Mouse (Mus musculus) heart, embryonic 14.5 days (tissue): ENCODE data around the gene Osbpl2. TPM values are rescaled to one million over a fixed set of nuclear protein-coding genes. Genes with fewer than 3 reads are reported as not detected.

ENCODE experiments used
- ATAC-seq: fragments of 200-750 bp; cut with Nextera tagmentation; 2 replicates; pipeline ENCODE4 v1.8.0; 2017; ENCODE audit warnings: low read depth, moderate TSS enrichment; ENCODE audit not compliant: insufficient number of reproducible peaks, insufficient read depth, low FRiP score
- H3K27ac ChIP-seq, 2 experiments: fragments of 200-500 bp in 1 of 2; fragments of 300-500 bp in 1 of 2; sonication (generic) in 1 of 2; replicated peaks in 1 of 2; 2 replicates each; pipeline ENCODE4 v1.5.1; 2012 to 2014; ENCODE audit warnings: low read depth in 2 of 2, low read length in 2 of 2, control low read depth in 1 of 2, mild to moderate bottlenecking in 1 of 2, mixed read lengths in 1 of 2; ENCODE audit not compliant: control insufficient read depth in 1 of 2, insufficient read depth in 1 of 2
- H3K27me3 ChIP-seq: fragments of 300-500 bp; sonication (generic); 2 replicates; pipeline ENCODE4 v1.6.1; 2014; ENCODE audit warnings: mild to moderate bottlenecking, low read length, control low read depth; ENCODE audit not compliant: control insufficient read depth, insufficient read depth
- H3K36me3 ChIP-seq: fragments of 300-500 bp; sonication (generic); 2 replicates; pipeline ENCODE4 v1.6.1; 2014; ENCODE audit warnings: mild to moderate bottlenecking, control low read depth, low read length, mixed read lengths; ENCODE audit not compliant: control insufficient read depth, insufficient read depth
- H3K4me1 ChIP-seq, 2 experiments: fragments of 200-500 bp in 1 of 2; fragments of 300-500 bp in 1 of 2; sonication (generic) in 1 of 2; 2 replicates each; pipeline ENCODE4 v1.6.1; 2012 to 2014; ENCODE audit warnings: low read length in 2 of 2, control low read depth in 1 of 2, mixed read lengths in 1 of 2; ENCODE audit not compliant: control insufficient read depth in 2 of 2, insufficient read depth in 2 of 2
- H3K4me2 ChIP-seq: fragments of 300-500 bp; sonication (generic); 2 replicates; pipeline ENCODE4 v1.6.1; 2014; ENCODE audit warnings: mild to moderate bottlenecking, low read length
- H3K4me3 ChIP-seq, 2 experiments: fragments of 200-500 bp in 1 of 2; fragments of 300-500 bp in 1 of 2; sonication (generic) in 1 of 2; 2 replicates each; pipeline ENCODE4 v1.5.1; 2012 to 2014; ENCODE audit warnings: low read length in 2 of 2, mild to moderate bottlenecking in 2 of 2, control low read depth in 1 of 2, low read depth in 1 of 2, moderate library complexity in 1 of 2; ENCODE audit not compliant: control insufficient read depth in 1 of 2, insufficient read depth in 1 of 2
- H3K9ac ChIP-seq: fragments of 300-500 bp; sonication (generic); 2 replicates; pipeline ENCODE4 v1.6.1; 2014; ENCODE audit warnings: mild to moderate bottlenecking, low read length
- H3K9me3 ChIP-seq: fragments of 300-500 bp; sonication (generic); 2 replicates; pipeline ENCODE4 v1.6.1; 2016; ENCODE audit warnings: low read length, control low read depth; ENCODE audit not compliant: control insufficient read depth
- WGBS: fragments of 180-500 bp; shearing (Covaris S2); extraction: QIAGEN DNeasy Blood & Tissue Kit; methylation state at CpG from one replicate; pipeline ENCODE4 v1.1.7; 2014; 5-methylcytosine and 5-hydroxymethylcytosine counted together
- polyA plus RNA-seq: library from polyadenylated mRNA; unstranded; fragments of >200 nt; fragmentation: Nextera tagmentation; extraction: Ambion mirVana; gene quantifications from 2 replicates; pipeline ENCODE4 v1.2.1, GENCODE M21; 2014

Gene Osbpl2
- polyA plus RNA-seq, 1 experiment from 2014 or later, result 40.5 TPM

- peaks cover 8 to 16% of the 10 kb centered on the region in 2 experiments for H3K4me1 ChIP-seq
- no peak overlapping the region for H3K9ac ChIP-seq
- ATAC-seq, result no peak
- H3K27ac ChIP-seq, result no peak overlapping the region
- no peaks in the 10 kb centered on the region for H3K27me3 ChIP-seq
- no peak overlapping the region for H3K4me2 ChIP-seq
- H3K9me3 ChIP-seq, result no peaks in the 10 kb centered on the region
- 95% methylated on average over 5 of the region's 5 CpGs for WGBS
- no peak overlapping the region for H3K4me3 ChIP-seq
- H3K36me3 ChIP-seq, result peaks cover 63% of the 10 kb centered on the region
Observed at GRCm38 (mm10) chr2:180174121-180174520, 55.0 kb downstream of the Osbpl2 start.

- H3K27me3 ChIP-seq, result no peaks in the 10 kb centered on the region
- no peak overlapping the region for H3K4me3 ChIP-seq
- no peak overlapping the region for H3K9ac ChIP-seq
- H3K36me3 ChIP-seq, result peaks cover 79% of the 10 kb centered on the region
- ATAC-seq, result no peak
- WGBS, result 89% methylated on average over 7 of the region's 7 CpGs
- H3K27ac ChIP-seq, result no peak overlapping the region
- H3K4me2 ChIP-seq, result no peak overlapping the region
- H3K9me3 ChIP-seq, result no peaks in the 10 kb centered on the region
- peaks cover 8 to 16% of the 10 kb centered on the region in 2 experiments for H3K4me1 ChIP-seq
Observed at GRCm38 (mm10) chr2:180175725-180176124, 56.6 kb downstream of the Osbpl2 start.

- no peak for ATAC-seq
- Histone ChIP-seq H3K9ac (no peak overlapping the region), H3K36me3 (peaks cover 89% of the 10 kb centered on the region), H3K27me3 (no peaks in the 10 kb centered on the region), H3K4me2 (no peak overlapping the region), H3K4me3 (no peak overlapping the region), H3K4me1 (no peaks in the 10 kb centered on the region), H3K27ac (no peak overlapping the region), H3K9me3 (no peaks in the 10 kb centered on the region)
- 85% methylated on average over 9 of the region's 9 CpGs for WGBS
Observed at GRCm38 (mm10) chr2:180181542-180181941, 62.4 kb downstream of the Osbpl2 start.

GRCm38 (mm10) chr2:180184011-180184751 is 65.1 kb downstream of the Osbpl2 start:
- no peaks in the 10 kb centered on the region for H3K9me3 ChIP-seq
- no peak overlapping the region for H3K4me2 ChIP-seq
- no peak overlapping the region for H3K27ac ChIP-seq
- 86% methylated on average over 24 of the region's 24 CpGs for WGBS
- peaks cover 89% of the 10 kb centered on the region for H3K36me3 ChIP-seq
- H3K9ac ChIP-seq, result no peak overlapping the region
- no peak overlapping the region for H3K4me3 ChIP-seq
- no peaks in the 10 kb centered on the region for H3K27me3 ChIP-seq
- ATAC-seq, result no peak
- no peaks in the 10 kb centered on the region for H3K4me1 ChIP-seq

GRCm38 (mm10) chr2:180184752-180185109 is 65.6 kb downstream of the Osbpl2 start:
- no peak overlapping the region for H3K4me3 ChIP-seq
- no peaks in the 10 kb centered on the region for H3K27me3 ChIP-seq
- no peak for ATAC-seq
- WGBS, result 79% methylated on average over 6 of the region's 6 CpGs
- H3K9ac ChIP-seq, result no peak overlapping the region
- no peaks in the 10 kb centered on the region for H3K4me1 ChIP-seq
- H3K9me3 ChIP-seq, result no peaks in the 10 kb centered on the region
- peaks cover 89% of the 10 kb centered on the region for H3K36me3 ChIP-seq
- H3K4me2 ChIP-seq, result no peak overlapping the region
- no peak overlapping the region for H3K27ac ChIP-seq

GRCm38 (mm10) chr2:180185686-180186085 is 66.6 kb downstream of the Osbpl2 start:
- no peak overlapping the region for H3K4me3 ChIP-seq
- H3K36me3 ChIP-seq, result peaks cover 89% of the 10 kb centered on the region
- H3K9me3 ChIP-seq, result no peaks in the 10 kb centered on the region
- no peak overlapping the region for H3K4me2 ChIP-seq
- ATAC-seq, result no peak
- no peaks in the 10 kb centered on the region for H3K4me1 ChIP-seq
- no peak overlapping the region for H3K27ac ChIP-seq
- H3K27me3 ChIP-seq, result no peaks in the 10 kb centered on the region
- 92% methylated on average over 14 of the region's 14 CpGs for WGBS
- H3K9ac ChIP-seq, result no peak overlapping the region

- no peak overlapping the region for H3K4me3 ChIP-seq
- ATAC-seq, result no peak
Observed at GRCm38 (mm10) chr2:180187362-180187761, 68.3 kb downstream of the Osbpl2 start.

More at GRCm38 (mm10) chr2:180187362-180187761, 68.3 kb downstream of the Osbpl2 start:
- H3K4me1 ChIP-seq, result no peaks in the 10 kb centered on the region
- H3K4me2 ChIP-seq, result no peak overlapping the region
- no peak overlapping the region for H3K27ac ChIP-seq
- no peaks in the 10 kb centered on the region for H3K27me3 ChIP-seq
- H3K9me3 ChIP-seq, result no peaks in the 10 kb centered on the region
- H3K36me3 ChIP-seq, result peaks cover 89% of the 10 kb centered on the region
- WGBS, result 87% methylated on average over 11 of the region's 11 CpGs
- H3K9ac ChIP-seq, result no peak overlapping the region
